Mouse (Mus musculus) midbrain, embryonic 15.5 days (tissue): ENCODE measurements around the gene Zmym1. TPM values are rescaled to one million over a fixed set of nuclear protein-coding genes. Genes with fewer than 3 reads are reported as not detected.

ENCODE experiments used
- polyA plus RNA-seq: library from polyadenylated mRNA; unstranded; fragments of >200 nt; fragmentation: Nextera tagmentation; extraction: Ambion mirVana; gene quantifications from 2 replicates; pipeline ENCODE4 v1.2.1, GENCODE M21; 2015

Zmym1 gene
- polyA plus RNA-seq, 1 experiment from 2014 or later: 28.3 TPM

Other genes starting within 250 kb of the Zmym1 start
- gene Zmym4, start 93.0 kb downstream of the Zmym1 start, polyA plus RNA-seq: 28.8 and 31.5 TPM in 2 replicates
- 70.6 and 77.3 TPM in 2 replicates for gene Sfpq, start 39.8 kb downstream of the Zmym1 start, polyA plus RNA-seq
- 34.5 and 40.2 TPM in 2 replicates for gene Zmym6, start 16.2 kb upstream of the Zmym1 start, polyA plus RNA-seq
- gene Tmem35b, start 62.5 kb upstream of the Zmym1 start, polyA plus RNA-seq: 17.2 and 18.3 TPM in 2 replicates
- 23.0 and 24.7 TPM in 2 replicates for gene Dlgap3, start 108.1 kb upstream of the Zmym1 start, polyA plus RNA-seq
- gene Smim12, start 182.6 kb upstream of the Zmym1 start, polyA plus RNA-seq: 43.5 and 49.1 TPM in 2 replicates